In the genomic region with DNA sequence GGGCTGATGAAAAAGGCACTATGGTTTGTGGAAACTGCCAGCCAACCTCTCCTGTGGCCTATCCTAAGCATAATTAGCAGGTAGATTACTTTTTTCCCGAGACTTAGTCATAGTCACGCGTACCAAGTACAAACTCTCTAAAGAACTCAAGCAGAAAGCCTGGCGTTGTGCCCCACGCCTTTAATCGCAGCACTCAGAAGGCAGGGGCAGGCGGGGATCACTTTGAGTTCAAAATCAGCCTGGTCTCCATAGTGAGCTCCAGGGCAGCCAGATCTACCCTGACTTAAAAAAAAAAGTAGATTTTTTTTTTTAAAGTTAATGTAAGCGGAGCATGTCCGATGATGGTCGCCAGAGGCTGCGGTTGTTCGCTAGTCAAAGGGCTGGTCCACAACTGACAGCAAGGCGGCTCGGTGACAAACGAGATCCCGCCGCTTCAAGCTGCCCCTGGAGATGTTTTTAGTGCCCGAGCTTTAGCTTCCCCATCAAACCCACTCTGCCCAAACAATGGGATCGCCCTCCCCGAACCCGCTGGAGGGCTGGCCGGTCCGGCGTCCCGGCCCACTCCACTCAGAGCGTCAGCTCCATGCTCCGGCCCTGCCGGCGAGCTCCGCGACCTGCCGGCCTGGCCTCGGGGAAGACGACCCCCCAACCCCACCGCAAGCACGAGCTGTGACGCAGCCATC, we compare ENCODE assay signal across 7 mouse cellular contexts. TPM values are rescaled to one million over a fixed set of nuclear protein-coding genes. Genes with fewer than 3 reads are reported as not detected.
DNase-seq lines count a peak whose midpoint lies in the region; ATAC-seq and TF ChIP-seq lines count a peak whose summit lies in the region.

No protein-coding gene starts in this region.

- peaks cover 11% of the 10 kb centered on the region for H3K36me3 ChIP-seq in forebrain, embryonic 15.5 days
- peaks cover 12% of the 10 kb centered on the region for H3K36me3 ChIP-seq in hindbrain, embryonic 13.5 days

- peak overlapping the region; percentile 84 for H3K27ac ChIP-seq in forebrain, embryonic 15.5 days (replicated peaks)
- peak overlapping the region; percentile 95 for H3K27ac ChIP-seq in hindbrain, embryonic 13.5 days
- H3K27ac ChIP-seq in left cerebral cortex, adult 2 months, result peak overlapping the region; percentile 92

- peak; percentile 11 for TF ChIP-seq CTCF in left cerebral cortex, adult 2 months (IDR thresholded peaks at IDR 0.05)

- under 1% methylated on average over 37 of the region's 37 CpGs for WGBS in forebrain, embryonic 15.5 days
- WGBS in hindbrain, embryonic 13.5 days, result under 1% methylated on average over 37 of the region's 37 CpGs

- peak overlapping the region; percentile 79 for H3K4me3 ChIP-seq in forebrain, embryonic 15.5 days
- H3K4me3 ChIP-seq in hindbrain, embryonic 13.5 days, result peak overlapping the region; percentile 97
- H3K4me3 ChIP-seq in left cerebral cortex, adult 2 months, result peak overlapping the region; percentile 99

- H3K9ac ChIP-seq in forebrain, embryonic 15.5 days (replicated peaks), result peak overlapping the region; percentile 82
- peak overlapping the region; percentile 93 for H3K9ac ChIP-seq in hindbrain, embryonic 13.5 days

- H3K4me2 ChIP-seq in forebrain, embryonic 15.5 days (replicated peaks), result peak overlapping the region; percentile 79
- peak overlapping the region; percentile 88 for H3K4me2 ChIP-seq in hindbrain, embryonic 13.5 days

- peak; percentile 37 for DNase-seq in T-cell, adult 2 months (ENCODE audit: low spot score)
- DNase-seq in left cerebral cortex, adult 2 months (ENCODE audit: extremely low spot score in 1 of 2, low spot score in 2 of 2), result peak in 1 of 2 experiments; percentile 26
- peak; percentile 35 to 63 for DNase-seq in lung, postnatal 4 days
- DNase-seq in skeletal muscle tissue, adult 2 months (ENCODE audit: low read depth, low spot score), result peak; percentile 25

- peak; percentile 42 for ATAC-seq in cerebellum, adult (ENCODE audit: insufficient number of reproducible peaks, low FRiP score, low TSS enrichment)
- ATAC-seq in forebrain, embryonic 15.5 days (replicated peaks), result no peak
- ATAC-seq in hindbrain, embryonic 13.5 days (ENCODE audit: low FRiP score), result no peak

- H3K27me3 ChIP-seq in forebrain, embryonic 15.5 days, result no peaks in the 10 kb centered on the region
- no peaks in the 10 kb centered on the region for H3K27me3 ChIP-seq in hindbrain, embryonic 13.5 days

- intact Hi-C loops in left cerebral cortex, adult 2 months (cut with DNase I), result no loop called here

- peaks cover 18% of the 10 kb centered on the region for H3K4me1 ChIP-seq in forebrain, embryonic 15.5 days
- peaks cover 11% of the 10 kb centered on the region for H3K4me1 ChIP-seq in hindbrain, embryonic 13.5 days (replicated peaks)

- no peaks in the 10 kb centered on the region for H3K9me3 ChIP-seq in forebrain, embryonic 15.5 days
- no peaks in the 10 kb centered on the region for H3K9me3 ChIP-seq in hindbrain, embryonic 13.5 days

RNA-seq across cellular contexts. Expression of a gene that starts 0.8 kb away (rescaled TPM):
- polyA plus RNA-seq in forebrain, embryonic 15.5 days (2015; fragmentation: Nextera tagmentation; extraction: Ambion mirVana), result 30.4 and 31.5 TPM in 2 replicates
- polyA plus RNA-seq in hindbrain, embryonic 13.5 days (2015; fragmentation: Nextera tagmentation; extraction: Ambion mirVana), result 32.3 and 36.4 TPM in 2 replicates
- total RNA-seq in left cerebral cortex, adult 2 months (2021), result 10 to 100 TPM; 42.6 to 42.9 TPM

RNA-seq across cellular contexts. Expression of a gene that starts 11.9 kb away (rescaled TPM):
- polyA plus RNA-seq in forebrain, embryonic 15.5 days (2015; fragmentation: Nextera tagmentation; extraction: Ambion mirVana), result 137 and 148 TPM in 2 replicates
- 137 and 141 TPM in 2 replicates for polyA plus RNA-seq in hindbrain, embryonic 13.5 days (2015; fragmentation: Nextera tagmentation; extraction: Ambion mirVana)
- 100 to 1,000 TPM; 134 to 149 TPM for total RNA-seq in left cerebral cortex, adult 2 months (2021)
